In genomic region chr4:137879383-137880156, GRCm38 (mm10) we compare ENCODE assay signal across 16 mouse cellular contexts. TPM values are rescaled to one million over a fixed set of nuclear protein-coding genes. Genes with fewer than 3 reads are reported as not detected.
A peak's percentile ranks its signal among the peaks of the same experiment; 100 is the strongest.
DNase-seq lines count a peak whose midpoint lies in the region; ATAC-seq and TF ChIP-seq lines count a peak whose summit lies in the region.
"Had no signal": no experiment of that assay in that cellular context is flagged by ENCODE, and none has a peak within 500 bp of the region (broad histone marks: within the 10 kb centered on the region; RNA-seq: fewer than 3 reads in every experiment).

No protein-coding gene starts in this region.

- peaks cover 36% of the 10 kb centered on the region for H3K4me1 ChIP-seq in liver, postnatal 0 days (ENCODE audit: insufficient read depth)
- H3K4me1 ChIP-seq in liver, embryonic 11.5 days (replicated peaks; ENCODE audit: control insufficient read depth, insufficient read depth, low read length) = peaks cover 28% of the 10 kb centered on the region
- peaks cover 53% of the 10 kb centered on the region for H3K4me1 ChIP-seq in embryonic facial prominence, embryonic 14.5 days (ENCODE audit: control insufficient read depth, insufficient read depth, low read length)

- TF ChIP-seq CTCF in liver, postnatal 0 days (IDR thresholded peaks at IDR 0.05; ENCODE audit: low read depth) = 0 out of 2 replicates have a peak, but pooled peaks have one; percentile 1

- H3K4me3 ChIP-seq in liver, postnatal 0 days (ENCODE audit: low read depth, low read length) = no peak overlapping the region
- no peak overlapping the region for H3K4me3 ChIP-seq in liver, embryonic 11.5 days (ENCODE audit: low read depth, low read length)
- H3K4me3 ChIP-seq in embryonic facial prominence, embryonic 14.5 days (ENCODE audit: low read depth, low read length) = no peak overlapping the region
- H3K4me3 ChIP-seq: forebrain, embryonic 15.5 days; heart, embryonic 15.5 days had no signal

- DNase-seq in liver, postnatal 0 days = peak; percentile 54
- no peak for DNase-seq in liver, embryonic 11.5 days (ENCODE audit: low spot score)
- DNase-seq in adipocyte (ENCODE audit: low spot score) = peak; percentile 59
- DNase-seq in embryonic facial prominence, embryonic 14.5 days (ENCODE audit: low spot score) = no peak
- DNase-seq in layer of hippocampus, adult 9-11 months = no peak
- DNase-seq in kidney, adult 8-10 months = no peak
- DNase-seq: cerebellum, postnatal 10 days; gastrocnemius, postnatal 14 days; kidney, postnatal 14 days; layer of hippocampus, postnatal 36 days; liver; lung, postnatal 4 days; thymus, adult 2 months had no signal

- no peaks in the 10 kb centered on the region; the same call in 1 of the 2 replicates for H3K36me3 ChIP-seq in liver, postnatal 0 days (replicated peaks; ENCODE audit: insufficient read depth, low read length)
- no peaks in the 10 kb centered on the region for H3K36me3 ChIP-seq in liver, embryonic 11.5 days (ENCODE audit: control insufficient read depth, insufficient read depth, low read length)
- no peaks in the 10 kb centered on the region for H3K36me3 ChIP-seq in embryonic facial prominence, embryonic 14.5 days (ENCODE audit: control insufficient read depth, insufficient read depth, low read length)
- H3K36me3 ChIP-seq: forebrain, embryonic 15.5 days; heart, embryonic 15.5 days had no signal

- no peaks in the 10 kb centered on the region for H3K27me3 ChIP-seq in liver, postnatal 0 days (ENCODE audit: insufficient read depth, low read length)
- no peaks in the 10 kb centered on the region for H3K27me3 ChIP-seq in liver, embryonic 11.5 days (replicated peaks; ENCODE audit: control insufficient read depth, insufficient read depth, low read length)
- no peaks in the 10 kb centered on the region for H3K27me3 ChIP-seq in embryonic facial prominence, embryonic 14.5 days (replicated peaks; ENCODE audit: control insufficient read depth, insufficient read depth, low read length)
- H3K27me3 ChIP-seq: forebrain, embryonic 15.5 days; heart, embryonic 15.5 days had no signal

- 0 out of 2 replicates have a peak overlapping the region, but pooled peaks have one; percentile 34 for H3K27ac ChIP-seq in liver, postnatal 0 days (ENCODE audit: low read depth)
- H3K27ac ChIP-seq in liver, embryonic 11.5 days (ENCODE audit: low read depth, low read length) = no peak overlapping the region
- 0 out of 2 replicates have a peak overlapping the region, but pooled peaks have one; percentile 15 for H3K27ac ChIP-seq in embryonic facial prominence, embryonic 14.5 days (replicated peaks; ENCODE audit: low read depth, low read length)
- H3K27ac ChIP-seq: forebrain, embryonic 15.5 days; heart, embryonic 15.5 days had no signal

- H3K9ac ChIP-seq in liver, postnatal 0 days (replicated peaks) = no peak overlapping the region
- H3K9ac ChIP-seq in liver, embryonic 11.5 days (ENCODE audit: low read depth, low read length) = no peak overlapping the region
- H3K9ac ChIP-seq in embryonic facial prominence, embryonic 14.5 days (ENCODE audit: low read depth, low read length) = no peak overlapping the region
- H3K9ac ChIP-seq: forebrain, embryonic 15.5 days; heart, embryonic 15.5 days had no signal

- ATAC-seq in liver, postnatal 0 days = peak; percentile 62
- ATAC-seq in liver, embryonic 11.5 days (replicated peaks; ENCODE audit: low FRiP score) = no peak
- no peak for ATAC-seq in embryonic facial prominence, embryonic 14.5 days (ENCODE audit: low read depth)
- peak; percentile 57 for ATAC-seq in megakaryocyte progenitor cell, adult 5-6 weeks (replicated peaks; ENCODE audit: poor library complexity)
- ATAC-seq: forebrain, embryonic 15.5 days had no signal

- no peak overlapping the region for H3K4me2 ChIP-seq in liver, postnatal 0 days (ENCODE audit: low read depth, low read length)
- no peak overlapping the region for H3K4me2 ChIP-seq in liver, embryonic 11.5 days
- H3K4me2 ChIP-seq in embryonic facial prominence, embryonic 14.5 days (ENCODE audit: low read depth, low read length) = no peak overlapping the region
- H3K4me2 ChIP-seq: forebrain, embryonic 15.5 days; heart, embryonic 15.5 days had no signal

- WGBS in liver, postnatal 0 days (ENCODE audit: insufficient replicate concordance) = 67% methylated on average over 8 of the region's 8 CpGs
- 75% methylated on average over 8 of the region's 8 CpGs for WGBS in liver, embryonic 11.5 days
- 66% methylated on average over 8 of the region's 8 CpGs for WGBS in embryonic facial prominence, embryonic 14.5 days

- no peak for TF ChIP-seq EP300 in liver, postnatal 0 days (IDR thresholded peaks at IDR 0.05; ENCODE audit: low read depth)

- H3K9me3 ChIP-seq in liver, postnatal 0 days (ENCODE audit: low read length) = no peaks in the 10 kb centered on the region
- H3K9me3 ChIP-seq in liver, embryonic 11.5 days (ENCODE audit: control insufficient read depth, low read length) = no peaks in the 10 kb centered on the region
- H3K9me3 ChIP-seq in embryonic facial prominence, embryonic 14.5 days (ENCODE audit: control insufficient read depth, low read length) = no peaks in the 10 kb centered on the region
- H3K9me3 ChIP-seq: forebrain, embryonic 15.5 days; heart, embryonic 15.5 days had no signal

RNA-seq across cellular contexts. Expression of gene Ece1, which starts 17.5 kb away (rescaled TPM):
- 32.9 and 35.7 TPM in 2 replicates for polyA plus RNA-seq in liver, postnatal 0 days (2015; fragmentation: Nextera tagmentation; extraction: Ambion mirVana)
- polyA plus RNA-seq in liver, embryonic 11.5 days (2014; fragmentation: Nextera tagmentation; extraction: Ambion mirVana) = 51.9 and 61.4 TPM in 2 replicates
- polyA plus RNA-seq in embryonic facial prominence, embryonic 14.5 days (2014; fragmentation: Nextera tagmentation; extraction: Ambion mirVana) = 57.8 and 62.1 TPM in 2 replicates
- 6.2 and 7.3 TPM in 2 replicates for total RNA-seq in megakaryocyte progenitor cell, adult 5-6 weeks (2015)
- 2.9 and 3.2 TPM in 2 replicates for total RNA-seq in megakaryocyte progenitor cell, adult 5-6 weeks (2017)

Comparison
In these comparisons a context has a peak if more than half of its experiments do, and no peak if none do; other contexts are left out.
1. ATAC-seq: peak in liver, postnatal 0 days (single experiment) and megakaryocyte progenitor cell, adult 5-6 weeks (single experiment); none in liver, embryonic 11.5 days (single experiment) and embryonic facial prominence, embryonic 14.5 days (single experiment).
2. DNase-seq: peak in liver, postnatal 0 days (single experiment) and adipocyte (single experiment); none in liver, embryonic 11.5 days (single experiment), embryonic facial prominence, embryonic 14.5 days (single experiment), layer of hippocampus, adult 9-11 months (single experiment) and kidney, adult 8-10 months (0 of 2).